Mouse (Mus musculus): ENCODE data around the gene Pcnx3.

GRCm38 (mm10) chr19:5668372-5668771, 20.3 kb downstream of the Pcnx3 start:
- TF ChIP-seq CTCF (IDR thresholded peaks at IDR 0.05; ENCODE audit: low read depth, low read length) (no peak), POLR2A (IDR thresholded peaks at IDR 0.05; ENCODE audit: insufficient read depth, low read length) (no peak)
